Mouse (Mus musculus) cerebellum, adult 2 months (tissue): ENCODE measurements at regions not wholly inside any gene's neighbourhood (a gene's known extent, or its start where the extent isn't known, plus 50 kb on each side); places are given as distances from the start of the nearest gene placed in this dataset.

Source experiments
- CTCF ChIP-seq: fragments of 200-500 bp; IDR thresholded peaks from 2 replicates; pipeline ENCODE4 v1.5.1; 2011; ENCODE audit warnings: low read depth, mild to moderate bottlenecking, control low read depth, low read length, moderate library complexity, borderline replicate concordance; ENCODE audit not compliant: insufficient read depth
- POLR2A ChIP-seq: fragments of 200-500 bp; IDR thresholded peaks from 2 replicates; pipeline ENCODE4 v1.6.1; 2011; ENCODE audit warnings: low read length, control low read depth, borderline replicate concordance; ENCODE audit not compliant: insufficient read depth

DNA sequence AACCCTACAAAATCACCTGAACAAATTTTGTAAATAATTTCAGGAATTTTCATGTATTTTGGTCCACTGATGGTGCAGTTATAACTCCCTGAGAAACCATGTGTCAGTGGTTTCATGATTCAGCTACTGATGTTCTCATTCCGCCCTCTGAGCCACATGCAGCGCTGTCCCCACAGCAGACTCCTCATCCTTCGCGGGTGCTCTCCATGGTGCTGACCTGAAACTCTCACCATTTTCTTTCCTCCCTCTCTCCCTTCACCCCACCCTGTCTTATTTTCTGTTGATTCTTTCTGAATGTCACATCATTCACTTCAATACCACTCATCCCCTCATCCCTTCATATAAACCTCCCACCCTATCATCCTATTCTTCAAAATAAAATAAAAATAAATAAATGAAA is 224.3 kb downstream of the Htr7 start:
- TF ChIP-seq CTCF: no peak
- TF ChIP-seq POLR2A: no peak
